Mouse (Mus musculus): Measurements from ENCODE around the gene Pts. TPM values are rescaled to one million over a fixed set of nuclear protein-coding genes. Genes with fewer than 3 reads are reported as not detected.
A peak's percentile ranks its signal among the peaks of the same experiment; 100 is the strongest.

Pts gene
- polyA plus RNA-seq, 1 experiment from 2014 or later, result 96.2 TPM

- no peak overlapping the region for H3K4me2 ChIP-seq (replicated peaks)
- H3K9me3 ChIP-seq (replicated peaks), result no peaks in the 10 kb centered on the region
- 86% methylated on average over 5 of the region's 5 CpGs for WGBS
- no peak overlapping the region for H3K4me3 ChIP-seq
- no peak overlapping the region for H3K27ac ChIP-seq
- peaks cover 11% of the 10 kb centered on the region for H3K4me1 ChIP-seq
- H3K36me3 ChIP-seq, result peaks cover 9% of the 10 kb centered on the region
- H3K27me3 ChIP-seq, result no peaks in the 10 kb centered on the region
- no peak overlapping the region for H3K9ac ChIP-seq
- no peak for ATAC-seq (ENCODE audit: low FRiP score)
Measured at GRCm38 (mm10) chr9:50524936-50525335, 3.6 kb downstream of the Pts start.

GRCm38 (mm10) chr9:50522574-50522973 is 6.0 kb downstream of the Pts start:
- 90% methylated on average over 5 of the region's 5 CpGs for whole genome bisulfite sequencing
- Histone ChIP-seq H3K9me3 (replicated peaks) (no peaks in the 10 kb centered on the region), H3K36me3 (peaks cover 9% of the 10 kb centered on the region), H3K4me2 (replicated peaks) (no peak overlapping the region), H3K4me3 (no peak overlapping the region), H3K27me3 (no peaks in the 10 kb centered on the region), H3K4me1 (peaks cover 6% of the 10 kb centered on the region), H3K9ac (no peak overlapping the region), H3K27ac (no peak overlapping the region)
- ATAC-seq (ENCODE audit: low FRiP score), result no peak

- Histone ChIP-seq H3K9me3 (replicated peaks) (no peaks in the 10 kb centered on the region), H3K27me3 (no peaks in the 10 kb centered on the region), H3K4me3 (no peak overlapping the region), H3K4me2 (replicated peaks) (no peak overlapping the region), H3K36me3 (peaks cover 9% of the 10 kb centered on the region), H3K9ac (no peak overlapping the region), H3K4me1 (no peaks in the 10 kb centered on the region), H3K27ac (no peak overlapping the region)
- WGBS, result 66% methylated on average over 2 of the region's 2 CpGs
- ATAC-seq (ENCODE audit: low FRiP score), result no peak
Measured at GRCm38 (mm10) chr9:50521562-50521961, 7.0 kb downstream of the Pts start.

DNA sequence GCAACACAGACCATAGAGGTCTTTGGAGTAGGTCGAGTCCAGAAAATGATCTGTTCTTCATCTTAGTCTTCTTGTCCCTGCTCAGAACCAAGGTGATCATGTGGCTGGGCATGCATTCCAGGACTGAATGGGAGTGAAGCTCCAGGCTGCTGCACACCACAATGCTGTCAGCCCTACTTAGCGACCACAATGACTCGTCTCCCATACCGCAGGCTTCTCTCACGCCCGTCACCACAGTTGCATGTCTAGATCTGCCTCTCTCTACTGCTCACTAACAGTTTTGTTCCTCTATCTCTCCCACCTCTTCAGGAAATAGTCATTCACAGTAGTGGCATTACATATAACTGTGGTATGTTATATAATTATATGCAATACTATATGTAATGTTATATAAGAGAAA is 7.8 kb downstream of the Pts start:
- no peak for ATAC-seq (ENCODE audit: low FRiP score)
- no peaks in the 10 kb centered on the region for H3K27me3 ChIP-seq
- no peak overlapping the region for H3K4me3 ChIP-seq
- 89% methylated on average over 6 of the region's 6 CpGs for WGBS
- peaks cover 9% of the 10 kb centered on the region for H3K36me3 ChIP-seq
- no peak overlapping the region for H3K9ac ChIP-seq
- H3K4me2 ChIP-seq (replicated peaks), result no peak overlapping the region
- H3K4me1 ChIP-seq, result no peaks in the 10 kb centered on the region
- no peak overlapping the region for H3K27ac ChIP-seq
- H3K9me3 ChIP-seq (replicated peaks), result no peaks in the 10 kb centered on the region

DNA sequence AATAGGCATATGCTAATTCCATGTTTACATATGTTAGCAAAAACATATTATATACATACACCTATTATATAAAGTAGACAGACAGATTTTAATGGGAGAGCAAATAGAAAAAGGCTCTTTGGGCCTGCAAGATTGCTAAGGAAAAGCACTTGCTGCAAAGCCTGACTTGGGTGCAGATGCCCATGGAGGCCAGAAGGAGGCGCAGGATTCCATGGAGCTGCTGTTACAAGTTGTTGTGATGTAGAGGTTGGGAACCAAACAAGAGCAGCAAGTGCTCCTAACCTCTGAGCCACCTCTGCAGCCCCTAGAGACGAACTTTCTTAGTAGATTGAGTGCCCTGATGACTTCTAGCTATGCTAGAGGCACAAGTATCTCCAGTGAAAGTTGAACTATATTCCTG is 9.7 kb downstream of the Pts start:
- H3K9ac ChIP-seq, result no peak overlapping the region
- ATAC-seq (ENCODE audit: low FRiP score), result no peak
- H3K4me1 ChIP-seq, result no peaks in the 10 kb centered on the region
- H3K4me3 ChIP-seq, result no peak overlapping the region
- H3K36me3 ChIP-seq, result peaks cover 9% of the 10 kb centered on the region
- H3K27ac ChIP-seq, result no peak overlapping the region
- no peak overlapping the region for H3K4me2 ChIP-seq (replicated peaks)
- H3K27me3 ChIP-seq, result no peaks in the 10 kb centered on the region
- no peaks in the 10 kb centered on the region for H3K9me3 ChIP-seq (replicated peaks)
- WGBS, result 10% methylated on average over 2 of the region's 2 CpGs

DNA sequence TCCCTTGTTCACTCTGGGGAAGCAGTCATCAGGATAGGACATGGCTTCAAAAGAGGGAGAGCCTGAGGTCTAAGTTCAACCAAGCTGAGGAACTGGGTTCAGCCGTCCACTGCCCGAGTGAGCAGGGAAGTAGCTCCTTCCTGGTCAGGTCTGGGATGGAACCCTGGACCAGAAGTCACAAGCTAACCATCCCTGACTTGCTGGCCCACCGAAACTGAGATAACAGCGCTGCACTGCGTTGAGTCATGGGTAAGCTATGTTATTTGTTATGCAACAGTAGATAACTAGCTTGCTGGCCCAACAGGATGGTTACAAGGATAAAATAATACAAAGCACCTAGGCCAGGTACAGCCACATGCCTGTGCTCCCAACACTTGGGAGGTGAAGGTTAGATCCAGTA is 13.1 kb downstream of the Pts start:
- H3K27me3 ChIP-seq, result no peaks in the 10 kb centered on the region
- ATAC-seq (ENCODE audit: low FRiP score), result no peak
- no peaks in the 10 kb centered on the region for H3K36me3 ChIP-seq
- no peak overlapping the region for H3K4me3 ChIP-seq
- no peak overlapping the region for H3K4me2 ChIP-seq (replicated peaks)
- H3K4me1 ChIP-seq, result no peaks in the 10 kb centered on the region
- H3K9ac ChIP-seq, result no peak overlapping the region
- no peaks in the 10 kb centered on the region for H3K9me3 ChIP-seq (replicated peaks)
- no peak overlapping the region for H3K27ac ChIP-seq
- 92% methylated on average over 5 of the region's 5 CpGs for WGBS

GRCm38 (mm10) chr9:50507570-50507969 is 21.0 kb downstream of the Pts start:
- Histone ChIP-seq H3K27me3 (no peaks in the 10 kb centered on the region), H3K36me3 (no peaks in the 10 kb centered on the region), H3K9me3 (replicated peaks) (no peaks in the 10 kb centered on the region), H3K4me3 (no peak overlapping the region), H3K27ac (no peak overlapping the region), H3K4me2 (replicated peaks) (no peak overlapping the region), H3K9ac (no peak overlapping the region), H3K4me1 (no peaks in the 10 kb centered on the region)
- no peak for ATAC-seq (ENCODE audit: low FRiP score)
- WGBS, result 78% methylated on average over 7 of the region's 7 CpGs

DNA sequence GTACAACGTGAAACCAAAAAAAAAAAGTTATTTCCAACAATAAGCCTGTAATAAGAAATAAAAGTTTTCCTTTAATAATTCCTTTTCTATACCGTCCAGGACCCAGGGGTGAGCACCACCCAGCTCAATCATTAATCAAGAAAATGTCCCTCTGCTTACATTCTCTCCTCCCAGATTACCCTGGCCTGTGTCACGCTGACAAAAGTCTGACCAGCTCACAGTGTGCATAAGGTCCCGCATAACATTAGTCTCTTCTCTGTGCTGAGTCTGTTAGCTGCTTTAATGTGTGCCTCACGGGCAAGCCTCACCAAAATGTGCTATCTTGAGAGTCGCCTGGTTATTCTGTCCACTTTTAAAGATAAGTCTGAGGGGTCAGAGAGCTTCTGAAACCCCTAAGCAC is 23.1 kb downstream of the Pts start:
- no peaks in the 10 kb centered on the region for H3K27me3 ChIP-seq
- no peak for ATAC-seq (ENCODE audit: low FRiP score)
- WGBS, result 57% methylated on average over 6 of the region's 6 CpGs

DNA sequence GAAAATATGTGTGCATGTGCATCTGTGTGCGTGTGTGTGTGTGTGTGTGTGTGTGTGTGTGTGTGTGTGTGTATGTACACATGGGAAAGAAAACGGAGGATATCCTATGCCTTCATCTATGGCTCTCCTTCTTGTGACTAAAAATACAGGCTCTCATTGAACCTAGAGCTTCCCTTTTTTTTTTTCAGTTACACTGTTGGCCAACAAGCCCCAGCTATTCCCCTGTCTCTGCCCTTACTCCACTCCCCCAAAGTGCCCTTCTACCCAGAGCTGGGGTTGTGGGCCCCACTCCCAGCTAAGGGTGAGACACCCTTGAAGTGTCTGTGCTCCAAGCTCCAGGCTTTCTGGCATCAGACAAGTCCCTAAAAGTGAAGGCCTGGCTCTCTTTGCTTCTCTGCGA is 25.6 kb downstream of the Pts start:
- H3K4me1 ChIP-seq, result 0 out of 2 replicates have a peak, but pooled peaks cover 4% of the 10 kb centered on the region
- no peak for ATAC-seq (ENCODE audit: low FRiP score)
- no peaks in the 10 kb centered on the region for H3K9me3 ChIP-seq (replicated peaks)
- no peak overlapping the region for H3K4me2 ChIP-seq (replicated peaks)
- no peak overlapping the region for H3K4me3 ChIP-seq
- no peak overlapping the region for H3K27ac ChIP-seq
- H3K27me3 ChIP-seq, result no peaks in the 10 kb centered on the region
- WGBS, result 94% methylated on average over 3 of the region's 3 CpGs
- no peak overlapping the region for H3K9ac ChIP-seq
- H3K36me3 ChIP-seq, result no peaks in the 10 kb centered on the region

More for the DNA sequence above, 23.1 kb downstream of the Pts start:
- Histone ChIP-seq H3K4me2 (replicated peaks) (no peak overlapping the region), H3K27ac (no peak overlapping the region), H3K36me3 (no peaks in the 10 kb centered on the region), H3K4me1 (0 out of 2 replicates have a peak, but pooled peaks cover 4% of the 10 kb centered on the region), H3K9ac (no peak overlapping the region), H3K4me3 (no peak overlapping the region), H3K9me3 (replicated peaks) (no peaks in the 10 kb centered on the region)

DNA sequence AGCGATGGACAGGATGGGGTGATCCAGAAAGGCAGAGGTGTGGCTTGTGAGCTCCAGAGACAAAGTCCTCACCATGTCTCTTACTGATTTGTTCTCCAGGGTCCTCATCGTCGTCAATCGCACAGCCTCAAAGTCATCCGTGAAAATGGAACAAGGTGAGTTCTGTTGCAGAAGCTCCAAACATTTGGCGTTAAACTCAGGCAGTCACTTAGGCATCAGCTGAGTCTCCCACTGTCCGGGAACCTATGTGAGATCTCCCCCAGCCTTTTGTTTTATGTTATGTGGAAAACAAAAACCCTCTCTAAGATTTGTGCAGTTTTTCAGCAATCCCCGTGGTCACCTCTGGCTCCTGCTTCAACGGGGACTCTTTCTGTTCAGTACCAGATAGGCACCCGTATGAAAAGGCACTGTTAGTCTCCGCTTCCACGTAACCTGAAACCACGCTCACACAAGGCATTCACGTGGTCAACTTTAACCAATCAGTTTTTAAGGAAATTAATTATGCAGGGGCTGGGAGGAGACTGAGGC is 27.5 kb downstream of the Pts start:
- no peak overlapping the region for H3K9ac ChIP-seq
- ATAC-seq (ENCODE audit: low FRiP score), result peak; percentile 82
- no peaks in the 10 kb centered on the region for H3K27me3 ChIP-seq
- H3K9me3 ChIP-seq (replicated peaks), result no peaks in the 10 kb centered on the region
- H3K4me1 ChIP-seq, result peaks cover 8% of the 10 kb centered on the region
- H3K27ac ChIP-seq, result peak overlapping the region; percentile 50; the same call in 1 of the 2 replicates
- peak overlapping the region; percentile 23 for H3K4me3 ChIP-seq
- peak overlapping the region; percentile 47 for H3K4me2 ChIP-seq (replicated peaks)
- 26% methylated on average over 14 of the region's 14 CpGs for WGBS
- no peaks in the 10 kb centered on the region for H3K36me3 ChIP-seq

DNA sequence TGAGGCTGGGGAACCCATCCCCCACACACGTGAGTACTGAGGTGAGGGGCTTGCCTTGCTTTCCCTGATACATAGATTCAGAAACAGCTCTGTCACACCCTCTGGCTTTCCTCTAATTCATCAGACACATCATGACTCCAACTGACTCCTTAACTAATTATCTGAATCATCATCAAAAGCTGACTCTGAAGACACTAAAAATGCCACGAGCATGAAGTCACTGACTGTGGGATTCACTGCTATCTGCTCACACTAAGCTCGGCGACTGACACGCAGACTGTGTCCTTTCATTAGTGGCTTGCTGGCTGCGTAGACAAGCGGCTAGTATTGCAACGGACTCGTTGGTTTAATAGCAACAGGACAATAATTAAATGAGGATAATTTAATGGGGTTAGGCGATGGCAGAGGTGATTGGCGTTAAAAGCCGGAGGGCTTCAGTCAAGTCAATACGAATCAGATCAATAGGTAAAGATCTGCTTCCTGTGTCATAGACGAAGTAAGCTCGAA is 28.0 kb downstream of the Pts start:
- Histone ChIP-seq H3K9ac (no peak overlapping the region), H3K27me3 (no peaks in the 10 kb centered on the region), H3K27ac (no peak overlapping the region; the same call in 1 of the 2 replicates), H3K36me3 (no peaks in the 10 kb centered on the region), H3K4me2 (replicated peaks) (peak overlapping the region; percentile 47), H3K9me3 (replicated peaks) (no peaks in the 10 kb centered on the region), H3K4me1 (peaks cover 14% of the 10 kb centered on the region), H3K4me3 (peak overlapping the region; percentile 23; the same call in 1 of the 2 replicates)
- WGBS, result 76% methylated on average over 15 of the region's 15 CpGs
- ATAC-seq (ENCODE audit: low FRiP score), result no peak

DNA sequence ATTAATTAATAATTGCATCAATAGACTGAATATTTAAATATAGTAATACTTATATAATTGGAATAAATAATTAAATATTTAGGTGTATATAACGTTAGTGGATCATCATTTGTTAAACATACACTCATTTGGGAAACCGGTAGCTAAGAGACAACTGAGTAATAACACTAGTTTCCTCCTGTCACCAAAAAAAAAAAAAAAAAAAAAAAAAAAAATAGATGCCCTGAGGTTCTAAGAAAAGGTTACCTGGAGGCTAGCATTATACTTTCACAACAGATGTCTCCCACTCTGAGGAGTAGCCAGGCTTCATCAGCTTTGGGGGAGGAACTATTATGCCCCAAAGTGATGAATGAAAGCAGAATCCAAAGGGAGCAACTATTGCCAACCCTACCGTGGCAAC is 28.7 kb downstream of the Pts start:
- H3K9me3 ChIP-seq (replicated peaks), result no peaks in the 10 kb centered on the region
- ATAC-seq (ENCODE audit: low FRiP score), result no peak
- no peaks in the 10 kb centered on the region for H3K27me3 ChIP-seq

GRCm38 (mm10) chr9:50498815-50499214 is 29.7 kb downstream of the Pts start:
- H3K27me3 ChIP-seq, result no peaks in the 10 kb centered on the region
- H3K4me1 ChIP-seq, result peaks cover 14% of the 10 kb centered on the region
- H3K9ac ChIP-seq, result no peak overlapping the region
- H3K27ac ChIP-seq, result no peak overlapping the region
- H3K36me3 ChIP-seq, result no peaks in the 10 kb centered on the region
- no peaks in the 10 kb centered on the region for H3K9me3 ChIP-seq (replicated peaks)
- no peak for ATAC-seq (ENCODE audit: low FRiP score)
- H3K4me3 ChIP-seq, result no peak overlapping the region
- no peak overlapping the region for H3K4me2 ChIP-seq (replicated peaks)
- 87% methylated on average over 16 of the region's 16 CpGs for WGBS

More for the DNA sequence above, 28.7 kb downstream of the Pts start:
- Histone ChIP-seq H3K4me1 (peaks cover 14% of the 10 kb centered on the region), H3K4me3 (no peak overlapping the region), H3K27ac (no peak overlapping the region), H3K4me2 (replicated peaks) (no peak overlapping the region), H3K9ac (no peak overlapping the region), H3K36me3 (no peaks in the 10 kb centered on the region)
- 83% methylated on average over 3 of the region's 3 CpGs for WGBS
